Mouse (Mus musculus): ENCODE measurements around the gene Mapk11. TPM values are rescaled to one million over a fixed set of nuclear protein-coding genes. Genes with fewer than 3 reads are reported as not detected.

Gene Mapk11
- polyA plus RNA-seq, 1 experiment from 2014 or later: 16.5 TPM

- ATAC-seq (replicated peaks; ENCODE audit: low FRiP score): no peak
- WGBS: 4% methylated on average over 25 of the region's 25 CpGs
Measured at GRCm38 (mm10) chr15:89148496-89149270, 745 bp downstream of the Mapk11 start.

GRCm38 (mm10) chr15:89147895-89148294 is 1.5 kb downstream of the Mapk11 start:
- ATAC-seq (replicated peaks; ENCODE audit: low FRiP score): no peak
- no peaks in the 10 kb centered on the region for H3K9me3 ChIP-seq (replicated peaks)
- H3K4me1 ChIP-seq: peaks cover 49% of the 10 kb centered on the region
- no peak overlapping the region for H3K27ac ChIP-seq
- H3K4me2 ChIP-seq: peak overlapping the region; percentile 90
- H3K9ac ChIP-seq: no peak overlapping the region
- 0 out of 2 replicates have a peak, but pooled peaks cover 4% of the 10 kb centered on the region for H3K36me3 ChIP-seq
- peaks cover 39% of the 10 kb centered on the region for H3K27me3 ChIP-seq
- H3K4me3 ChIP-seq (replicated peaks): peak overlapping the region; percentile 60
- 40% methylated on average over 4 of the region's 4 CpGs for WGBS

More at GRCm38 (mm10) chr15:89148496-89149270, 745 bp downstream of the Mapk11 start:
- Histone ChIP-seq H3K27ac (peak overlapping the region; percentile 37; the same call in 1 of the 2 replicates), H3K27me3 (peaks cover 39% of the 10 kb centered on the region), H3K36me3 (peaks cover 8% of the 10 kb centered on the region; the same call in 1 of the 2 replicates), H3K9me3 (replicated peaks) (no peaks in the 10 kb centered on the region), H3K4me2 (peak overlapping the region; percentile 90), H3K4me3 (replicated peaks) (peak overlapping the region; percentile 60), H3K4me1 (peaks cover 47% of the 10 kb centered on the region), H3K9ac (peak overlapping the region; percentile 53)

- no peak for ATAC-seq (replicated peaks; ENCODE audit: low FRiP score)
- Histone ChIP-seq H3K36me3 (0 out of 2 replicates have a peak, but pooled peaks cover 4% of the 10 kb centered on the region), H3K4me2 (peak overlapping the region; percentile 90), H3K27me3 (peaks cover 43% of the 10 kb centered on the region), H3K4me3 (replicated peaks) (peak overlapping the region; percentile 40; the same call in 1 of the 2 replicates), H3K4me1 (peaks cover 53% of the 10 kb centered on the region), H3K9me3 (replicated peaks) (no peaks in the 10 kb centered on the region), H3K27ac (no peak overlapping the region), H3K9ac (no peak overlapping the region)
- WGBS: 21% methylated on average over 10 of the region's 10 CpGs
Measured at GRCm38 (mm10) chr15:89147456-89147855, 2.0 kb downstream of the Mapk11 start.

GRCm38 (mm10) chr15:89147024-89147423 is 2.4 kb downstream of the Mapk11 start:
- Histone ChIP-seq H3K27me3 (peaks cover 45% of the 10 kb centered on the region), H3K4me1 (peaks cover 57% of the 10 kb centered on the region), H3K4me2 (peak overlapping the region; percentile 90), H3K27ac (no peak overlapping the region), H3K9me3 (replicated peaks) (no peaks in the 10 kb centered on the region), H3K36me3 (0 out of 2 replicates have a peak, but pooled peaks cover 4% of the 10 kb centered on the region), H3K9ac (0 out of 2 replicates have a peak overlapping the region, but pooled peaks have one; percentile 21), H3K4me3 (replicated peaks) (peak overlapping the region; percentile 40)
- WGBS: 3% methylated on average over 16 of the region's 16 CpGs
- ATAC-seq (replicated peaks; ENCODE audit: low FRiP score): no peak

GRCm38 (mm10) chr15:89146537-89146936 is 2.9 kb downstream of the Mapk11 start:
- WGBS: 2% methylated on average over 27 of the region's 27 CpGs
- H3K9me3 ChIP-seq (replicated peaks): no peaks in the 10 kb centered on the region
- H3K4me2 ChIP-seq: peak overlapping the region; percentile 90
- 0 out of 2 replicates have a peak overlapping the region, but pooled peaks have one; percentile 21 for H3K9ac ChIP-seq
- no peak overlapping the region for H3K27ac ChIP-seq
- H3K36me3 ChIP-seq: 0 out of 2 replicates have a peak, but pooled peaks cover 4% of the 10 kb centered on the region
- peaks cover 48% of the 10 kb centered on the region for H3K27me3 ChIP-seq
- peak overlapping the region; percentile 40 for H3K4me3 ChIP-seq (replicated peaks)
- peaks cover 62% of the 10 kb centered on the region for H3K4me1 ChIP-seq
- peak; percentile 38 for ATAC-seq (replicated peaks; ENCODE audit: low FRiP score)

- ATAC-seq (replicated peaks; ENCODE audit: low FRiP score): no peak
- H3K9ac ChIP-seq: no peak overlapping the region
- H3K27me3 ChIP-seq: peaks cover 55% of the 10 kb centered on the region
- WGBS: 73% methylated on average over 24 of the region's 24 CpGs
- H3K27ac ChIP-seq: no peak overlapping the region
- H3K4me1 ChIP-seq: peaks cover 69% of the 10 kb centered on the region
- H3K4me2 ChIP-seq: peak overlapping the region; percentile 90
- H3K9me3 ChIP-seq (replicated peaks): no peaks in the 10 kb centered on the region
- H3K36me3 ChIP-seq: 0 out of 2 replicates have a peak, but pooled peaks cover 4% of the 10 kb centered on the region
- peak overlapping the region; percentile 40; the same call in 1 of the 2 replicates for H3K4me3 ChIP-seq (replicated peaks)
Measured at GRCm38 (mm10) chr15:89145813-89146350, 3.5 kb downstream of the Mapk11 start.

- H3K27me3 ChIP-seq: peaks cover 64% of the 10 kb centered on the region
- H3K9me3 ChIP-seq (replicated peaks): no peaks in the 10 kb centered on the region
- ATAC-seq (replicated peaks; ENCODE audit: low FRiP score): no peak
- H3K27ac ChIP-seq: no peak overlapping the region
- 0 out of 2 replicates have a peak, but pooled peaks cover 4% of the 10 kb centered on the region for H3K36me3 ChIP-seq
- peaks cover 73% of the 10 kb centered on the region for H3K4me1 ChIP-seq
- no peak overlapping the region for H3K4me3 ChIP-seq (replicated peaks)
- H3K9ac ChIP-seq: no peak overlapping the region
- no peak overlapping the region for H3K4me2 ChIP-seq
- WGBS: 84% methylated on average over 11 of the region's 11 CpGs
Measured at GRCm38 (mm10) chr15:89144965-89145364, 4.5 kb downstream of the Mapk11 start.

- H3K27me3 ChIP-seq: peaks cover 73% of the 10 kb centered on the region
- ATAC-seq (replicated peaks; ENCODE audit: low FRiP score): no peak
Measured at GRCm38 (mm10) chr15:89143134-89143533, 6.3 kb downstream of the Mapk11 start.

GRCm38 (mm10) chr15:89141905-89142304 is 7.5 kb downstream of the Mapk11 start:
- Histone ChIP-seq H3K9ac (no peak overlapping the region), H3K4me3 (replicated peaks) (no peak overlapping the region), H3K27ac (0 out of 2 replicates have a peak overlapping the region, but pooled peaks have one; percentile 75), H3K9me3 (replicated peaks) (no peaks in the 10 kb centered on the region), H3K4me2 (peak overlapping the region; percentile 97; the same call in 1 of the 2 replicates), H3K36me3 (0 out of 2 replicates have a peak, but pooled peaks cover 4% of the 10 kb centered on the region), H3K4me1 (peaks cover 53% of the 10 kb centered on the region), H3K27me3 (peaks cover 65% of the 10 kb centered on the region)
- ATAC-seq (replicated peaks; ENCODE audit: low FRiP score): no peak
- WGBS: 49% methylated on average over 4 of the region's 4 CpGs

More at GRCm38 (mm10) chr15:89143134-89143533, 6.3 kb downstream of the Mapk11 start:
- H3K9ac ChIP-seq: no peak overlapping the region
- no peaks in the 10 kb centered on the region for H3K9me3 ChIP-seq (replicated peaks)
- H3K4me3 ChIP-seq (replicated peaks): no peak overlapping the region
- peaks cover 62% of the 10 kb centered on the region for H3K4me1 ChIP-seq
- no peak overlapping the region for H3K4me2 ChIP-seq
- 76% methylated on average over 2 of the region's 2 CpGs for WGBS
- H3K36me3 ChIP-seq: 0 out of 2 replicates have a peak, but pooled peaks cover 4% of the 10 kb centered on the region
- H3K27ac ChIP-seq: no peak overlapping the region

- H3K9me3 ChIP-seq (replicated peaks): no peaks in the 10 kb centered on the region
- H3K9ac ChIP-seq: no peak overlapping the region
- peak overlapping the region; percentile 61; the same call in 1 of the 2 replicates for H3K4me3 ChIP-seq (replicated peaks)
- H3K4me1 ChIP-seq: peaks cover 49% of the 10 kb centered on the region
- H3K27ac ChIP-seq: peak overlapping the region; percentile 75
- H3K36me3 ChIP-seq: 0 out of 2 replicates have a peak, but pooled peaks cover 4% of the 10 kb centered on the region
- H3K4me2 ChIP-seq: peak overlapping the region; percentile 97; the same call in 1 of the 2 replicates
- 6% methylated on average over 5 of the region's 5 CpGs for WGBS
- H3K27me3 ChIP-seq: peaks cover 63% of the 10 kb centered on the region
- 0 out of 2 replicates have a peak, but pooled peaks have one; percentile 23 for ATAC-seq (replicated peaks; ENCODE audit: low FRiP score)
Measured at GRCm38 (mm10) chr15:89141443-89141842, 8.0 kb downstream of the Mapk11 start.

GRCm38 (mm10) chr15:89140659-89141252 is 8.7 kb downstream of the Mapk11 start, which contains the start of gene Mapk12:
Gene Mapk12 (minus strand): TSS chr15:89140703.
- WGBS: under 1% methylated on average over 21 of the region's 21 CpGs
- H3K27ac ChIP-seq: peak within 1 kb of the TSS; percentile 75
- H3K9ac ChIP-seq: peak within 1 kb of the TSS; percentile 56

More at GRCm38 (mm10) chr15:89140659-89141252, 8.7 kb downstream of the Mapk11 start, which contains the start of gene Mapk12:
- Histone ChIP-seq H3K36me3 (0 out of 2 replicates have a peak, but pooled peaks cover 4% of the 10 kb centered on the region), H3K4me2 (peak within 1 kb of the TSS; percentile 97), H3K4me3 (replicated peaks) (peak within 1 kb of the TSS; percentile 61), H3K4me1 (peaks cover 42% of the 10 kb centered on the region), H3K9me3 (replicated peaks) (no peaks in the 10 kb centered on the region), H3K27me3 (peaks cover 56% of the 10 kb centered on the region)
- peak; percentile 82 for ATAC-seq (replicated peaks; ENCODE audit: low FRiP score)

All from kidney, embryonic 15.5 days (tissue).